Mouse (Mus musculus) hindlimb bud, embryonic 11.5 days (tissue): ENCODE measurements at regions not wholly inside any gene's neighbourhood (a gene's known extent, or its start where the extent isn't known, plus 50 kb on each side); places are given as distances from the start of the nearest gene placed in this dataset.

Experiments used
- DNase-seq: peaks from one replicate; pipeline ENCODE4 v3.0.0-alpha.2; 2012; ENCODE audit warnings: low read depth, low spot score; ENCODE audit errors: extremely low spot score

GRCm38 (mm10) chr10:46299521-46299920 lies 721.9 kb downstream of the Hace1 start:
- DNase-seq: no peak

- no peak for DNase-seq
These were observed 742.9 kb downstream of the Hace1 start for GRCm38 (mm10) chr10:46320328-46321038.

GRCm38 (mm10) chr10:46321040-46321439 lies 743.4 kb downstream of the Hace1 start:
- no peak for DNase-seq

GRCm38 (mm10) chr10:46329052-46329451 lies 751.4 kb downstream of the Hace1 start:
- no peak for DNase-seq

- DNase-seq: no peak
These were observed 754.1 kb downstream of the Hace1 start for GRCm38 (mm10) chr10:46331599-46332283.

- DNase-seq: no peak
These were observed 755.6 kb downstream of the Hace1 start for GRCm38 (mm10) chr10:46333231-46333630.

GRCm38 (mm10) chr10:46345315-46345714 lies 767.7 kb downstream of the Hace1 start:
- DNase-seq: no peak

GRCm38 (mm10) chr10:46349613-46350012 lies 772.0 kb downstream of the Hace1 start:
- no peak for DNase-seq

GRCm38 (mm10) chr10:46350196-46350595 lies 772.6 kb downstream of the Hace1 start:
- DNase-seq: no peak

- no peak for DNase-seq
These were observed 779.1 kb downstream of the Hace1 start for GRCm38 (mm10) chr10:46356775-46357174.

GRCm38 (mm10) chr10:46373715-46374475 lies 796.3 kb downstream of the Hace1 start:
- DNase-seq: no peak

- no peak for DNase-seq
These were observed 797.0 kb downstream of the Hace1 start for GRCm38 (mm10) chr10:46374646-46375045.

GRCm38 (mm10) chr10:46397089-46397488 lies 819.5 kb downstream of the Hace1 start:
- DNase-seq: no peak

- DNase-seq: no peak
These were observed 826.3 kb downstream of the Hace1 start for GRCm38 (mm10) chr10:46403883-46404282.
